Mouse (Mus musculus) bone marrow, adult 2 months (tissue): ENCODE data around the gene Ppm1l.

Source experiments
- CTCF ChIP-seq: fragments of 200-500 bp; IDR thresholded peaks from 2 replicates; pipeline ENCODE4 v1.5.1; 2011; ENCODE audit warnings: low read length, control low read depth; ENCODE audit not compliant: control insufficient read depth, insufficient read depth
- POLR2A ChIP-seq: fragments of 200-500 bp; IDR thresholded peaks from 2 replicates; pipeline ENCODE4 v1.6.1; 2011; ENCODE audit warnings: low read depth, mild to moderate bottlenecking, control low read depth, low read length, borderline replicate concordance; ENCODE audit not compliant: control insufficient read depth

GRCm38 (mm10) chr3:69403196-69403595 is 86.5 kb downstream of the Ppm1l start:
- TF ChIP-seq POLR2A (no peak), CTCF (no peak)
